ENCODE assay signal across 19 mouse cellular contexts in the genomic region with DNA sequence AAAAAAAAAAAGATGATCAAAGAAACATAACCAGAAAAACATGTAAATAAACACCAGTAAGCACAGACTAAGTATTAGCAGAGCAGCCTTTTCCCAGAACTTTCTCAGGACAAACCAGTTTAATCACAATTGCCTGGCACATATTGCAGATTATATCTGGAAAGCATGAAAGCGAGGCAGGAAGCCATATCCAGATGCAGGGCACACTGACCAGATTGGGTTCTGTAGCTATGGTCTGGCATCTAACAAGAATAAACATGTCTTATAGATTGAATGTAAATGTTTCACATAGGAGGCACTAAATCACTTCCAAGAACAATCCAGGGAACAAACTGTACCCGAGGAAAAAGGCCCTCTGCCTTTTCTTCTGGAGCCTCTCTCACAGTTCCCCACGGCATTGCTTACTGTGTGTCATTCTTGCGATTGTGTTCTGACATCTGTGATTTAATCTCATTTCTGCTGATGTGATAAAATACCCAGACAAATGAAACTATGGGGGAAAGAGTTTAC.
"Had no signal": no experiment of that assay in that cellular context is flagged by ENCODE, and none has a peak within 500 bp of the region (broad histone marks: within the 10 kb centered on the region; RNA-seq: fewer than 3 reads in every experiment).

No protein-coding gene starts in this region.

- H3K9ac ChIP-seq: liver, embryonic 14.5 days; lung, embryonic 14.5 days; midbrain, embryonic 12.5 days; neural tube, embryonic 13.5 days; neural tube, embryonic 15.5 days had no signal

- ATAC-seq: midbrain, embryonic 16.5 days had no signal

- H3K4me3 ChIP-seq: midbrain, embryonic 12.5 days; myocyte; neural tube, embryonic 13.5 days; neural tube, embryonic 15.5 days had no signal

- H3K27me3 ChIP-seq: midbrain, embryonic 12.5 days; neural tube, embryonic 13.5 days; neural tube, embryonic 15.5 days had no signal

- H3K4me2 ChIP-seq: lung, embryonic 14.5 days; midbrain, embryonic 12.5 days; neural tube, embryonic 13.5 days; neural tube, embryonic 15.5 days had no signal

- H3K27ac ChIP-seq: liver, embryonic 14.5 days; midbrain, embryonic 12.5 days; neural tube, embryonic 13.5 days; neural tube, embryonic 15.5 days had no signal

- DNase-seq: lung, adult 18-20 months; lung, embryonic 14.5 days; lung, postnatal 14 days; lung, postnatal 4 days; midbrain, embryonic 14.5 days; retina, postnatal 1 day; right cerebral cortex, adult 18-20 months; right cerebral cortex, postnatal 25 days; right cerebral cortex, postnatal 4 days; spleen, adult 18-20 months; thymus, adult 18-20 months; thymus, postnatal 25 days; thymus, postnatal 4 days had no signal

- H3K4me1 ChIP-seq: midbrain, embryonic 12.5 days; neural tube, embryonic 13.5 days; neural tube, embryonic 15.5 days had no signal

- H3K9me3 ChIP-seq: midbrain, embryonic 12.5 days; neural tube, embryonic 13.5 days had no signal

- H3K36me3 ChIP-seq: midbrain, embryonic 12.5 days; neural tube, embryonic 13.5 days; neural tube, embryonic 15.5 days had no signal
